Mouse (Mus musculus): Measurements from ENCODE around the gene Rnf150.

DNA sequence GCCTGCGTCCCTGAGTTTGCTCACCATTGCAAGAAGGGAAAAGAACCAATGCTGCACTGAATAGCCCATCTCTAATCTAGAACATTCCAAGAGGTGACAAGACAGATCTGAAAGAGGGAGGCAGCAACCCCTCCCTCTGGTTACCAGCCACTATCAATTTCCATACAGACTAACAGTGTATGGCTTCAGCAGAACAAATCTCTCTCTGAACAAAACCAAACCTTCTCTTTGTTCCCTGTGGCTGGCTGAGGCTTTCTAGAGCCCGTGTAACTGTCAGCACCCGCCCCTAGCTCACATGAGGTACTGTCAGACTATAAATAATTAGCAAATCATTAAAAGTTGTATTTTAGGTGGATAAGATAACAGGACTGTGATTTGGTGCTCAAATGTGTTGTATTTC lies 109.7 kb downstream of the Rnf150 start:
- TF ChIP-seq CTCF (IDR thresholded peaks at IDR 0.05; ENCODE audit: low read depth, low read length) (no peak), POLR2A (IDR thresholded peaks at IDR 0.05; ENCODE audit: borderline replicate concordance, low read depth, low read length) (no peak)
